Mouse (Mus musculus): ENCODE measurements around the gene Gm49721.
"Not testable (repeated sequence)": the region's sequence is repeated elsewhere in the genome, so short reads cannot be mapped to it uniquely, and the experiment has no call there.

The Gm49721 gene

GRCm38 (mm10) chr17:7075519-7075918 is 96.8 kb downstream of the Gm49721 start:
- not testable (repeated sequence) for DNase-seq (ENCODE audit: low spot score in 2 of 2)

- peak; percentile 16 to 32 for DNase-seq (ENCODE audit: low spot score in 2 of 2)
Observed at GRCm38 (mm10) chr17:7079558-7079957, 100.9 kb downstream of the Gm49721 start.

- not testable (repeated sequence) for DNase-seq (ENCODE audit: low spot score in 2 of 2)
Observed at GRCm38 (mm10) chr17:7084523-7084922, 105.8 kb downstream of the Gm49721 start.

- DNase-seq (ENCODE audit: low spot score in 2 of 2), result not testable (repeated sequence)
Observed at GRCm38 (mm10) chr17:7085469-7086168, 106.9 kb downstream of the Gm49721 start.

GRCm38 (mm10) chr17:7086836-7087235 is 108.1 kb downstream of the Gm49721 start:
- not testable (repeated sequence) for DNase-seq (ENCODE audit: low spot score in 2 of 2)
